26 mouse cellular contexts compared by ENCODE assay signal in the genomic region with DNA sequence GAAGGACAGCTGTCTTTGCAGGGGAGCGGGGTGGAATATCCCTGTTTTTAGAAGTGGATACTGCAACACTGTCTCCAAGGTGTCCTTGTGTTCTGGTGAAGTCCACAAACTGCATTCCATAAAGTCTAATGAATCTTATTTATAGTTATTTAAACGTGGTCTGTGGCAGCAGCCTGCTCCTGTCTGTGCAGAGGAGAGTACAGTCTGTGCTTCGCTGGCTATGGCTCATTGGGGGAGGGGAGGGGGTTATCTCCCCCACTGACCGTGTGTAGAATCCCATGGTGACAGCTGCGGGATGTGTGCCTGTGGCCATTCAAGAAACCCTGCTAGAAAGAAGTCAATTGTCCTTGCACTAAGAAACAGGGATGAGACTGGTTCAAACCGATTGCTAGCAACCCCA.
DNase-seq lines count a peak whose midpoint lies in the region; ATAC-seq and TF ChIP-seq lines count a peak whose summit lies in the region.
"Had no signal": no experiment of that assay in that cellular context is flagged by ENCODE, and none has a peak within 500 bp of the region (broad histone marks: within the 10 kb centered on the region; RNA-seq: fewer than 3 reads in every experiment).

No protein-coding gene starts in this region.

- no peak for TF ChIP-seq POLR2A in limb, embryonic 14.5 days (IDR thresholded peaks at IDR 0.05; ENCODE audit: borderline replicate concordance, extremely low read depth, insufficient read depth, insufficient read length)

- H3K4me3 ChIP-seq in heart, postnatal 0 days (ENCODE audit: low read depth, low read length): no peak overlapping the region
- no peak overlapping the region for H3K4me3 ChIP-seq in heart, embryonic 12.5 days
- no peak overlapping the region for H3K4me3 ChIP-seq in midbrain, embryonic 11.5 days (ENCODE audit: low read depth, low read length)
- no peak overlapping the region for H3K4me3 ChIP-seq in midbrain, embryonic 16.5 days (ENCODE audit: low read depth, low read length)
- no peak overlapping the region for H3K4me3 ChIP-seq in limb, embryonic 14.5 days (replicated peaks; ENCODE audit: low read length)
- H3K4me3 ChIP-seq: forebrain, embryonic 15.5 days; heart, embryonic 13.5 days; hindbrain, embryonic 15.5 days; liver, embryonic 15.5 days; midbrain, embryonic 12.5 days had no signal

- peak; percentile 74 for ATAC-seq in heart, postnatal 0 days (ENCODE audit: insufficient read depth, low read depth)
- ATAC-seq in heart, embryonic 12.5 days (ENCODE audit: insufficient number of reproducible peaks, low FRiP score): no peak
- ATAC-seq in midbrain, embryonic 11.5 days (ENCODE audit: low FRiP score): peak; percentile 62; the same call in 1 of the 2 replicates
- no peak for ATAC-seq in midbrain, embryonic 16.5 days
- peak; percentile 72 for ATAC-seq in limb, embryonic 14.5 days (ENCODE audit: low FRiP score, low read depth)
- ATAC-seq: CD4-positive, CD25-positive, alpha-beta regulatory T cell, adult 4 months; forebrain, embryonic 15.5 days had no signal

- H3K4me2 ChIP-seq in heart, postnatal 0 days (ENCODE audit: low read depth, low read length): no peak overlapping the region
- H3K4me2 ChIP-seq in heart, embryonic 12.5 days: no peak overlapping the region
- H3K4me2 ChIP-seq in midbrain, embryonic 11.5 days: no peak overlapping the region
- no peak overlapping the region for H3K4me2 ChIP-seq in midbrain, embryonic 16.5 days (ENCODE audit: low read length)
- H3K4me2 ChIP-seq in limb, embryonic 14.5 days (replicated peaks; ENCODE audit: low read depth, low read length, severe bottlenecking): no peak overlapping the region
- H3K4me2 ChIP-seq: forebrain, embryonic 15.5 days; heart, embryonic 13.5 days; hindbrain, embryonic 15.5 days; liver, embryonic 15.5 days; lung, embryonic 14.5 days; midbrain, embryonic 12.5 days had no signal

- no peak for TF ChIP-seq EP300 in heart, postnatal 0 days (IDR thresholded peaks at IDR 0.05; ENCODE audit: low read depth)

- no peaks in the 10 kb centered on the region for H3K9me3 ChIP-seq in heart, postnatal 0 days (replicated peaks; ENCODE audit: control insufficient read depth, low read length)
- H3K9me3 ChIP-seq in heart, embryonic 12.5 days (replicated peaks): peaks cover 5% of the 10 kb centered on the region; the same call in 1 of the 2 replicates
- H3K9me3 ChIP-seq in midbrain, embryonic 11.5 days (ENCODE audit: control insufficient read depth, low read length): no peaks in the 10 kb centered on the region
- no peaks in the 10 kb centered on the region for H3K9me3 ChIP-seq in midbrain, embryonic 16.5 days (replicated peaks; ENCODE audit: control insufficient read depth, low read length, poor library complexity, severe bottlenecking)
- no peaks in the 10 kb centered on the region for H3K9me3 ChIP-seq in limb, embryonic 14.5 days (ENCODE audit: control insufficient read depth, low read length)
- H3K9me3 ChIP-seq: forebrain, embryonic 15.5 days; heart, embryonic 13.5 days; hindbrain, embryonic 15.5 days; liver, embryonic 15.5 days had no signal

- WGBS in heart, postnatal 0 days: 40% methylated on average over 6 of the region's 6 CpGs
- 50% methylated on average over 6 of the region's 6 CpGs for WGBS in heart, embryonic 12.5 days
- WGBS in midbrain, embryonic 11.5 days: 52% methylated on average over 6 of the region's 6 CpGs
- WGBS in midbrain, embryonic 16.5 days: 38% methylated on average over 6 of the region's 6 CpGs
- 63% methylated on average over 6 of the region's 6 CpGs for WGBS in limb, embryonic 14.5 days

- no peak overlapping the region for H3K9ac ChIP-seq in heart, postnatal 0 days (replicated peaks; ENCODE audit: low read depth, low read length)
- no peak overlapping the region for H3K9ac ChIP-seq in heart, embryonic 12.5 days
- no peak overlapping the region for H3K9ac ChIP-seq in midbrain, embryonic 11.5 days (ENCODE audit: low read length)
- H3K9ac ChIP-seq in midbrain, embryonic 16.5 days (ENCODE audit: low read depth, low read length): no peak overlapping the region
- no peak overlapping the region for H3K9ac ChIP-seq in limb, embryonic 14.5 days (ENCODE audit: low read depth, low read length, severe bottlenecking)
- H3K9ac ChIP-seq: forebrain, embryonic 15.5 days; heart, embryonic 13.5 days; hindbrain, embryonic 15.5 days; liver, embryonic 15.5 days; lung, embryonic 14.5 days; midbrain, embryonic 12.5 days had no signal

- H3K36me3 ChIP-seq in heart, postnatal 0 days (replicated peaks; ENCODE audit: control insufficient read depth, insufficient read depth, low read length): no peaks in the 10 kb centered on the region
- peaks cover 11% of the 10 kb centered on the region for H3K36me3 ChIP-seq in heart, embryonic 12.5 days
- H3K36me3 ChIP-seq in midbrain, embryonic 11.5 days (ENCODE audit: control insufficient read depth, insufficient read depth, low read length): no peaks in the 10 kb centered on the region
- H3K36me3 ChIP-seq in midbrain, embryonic 16.5 days (ENCODE audit: control insufficient read depth, insufficient read depth, low read length): no peaks in the 10 kb centered on the region
- peaks cover 8% of the 10 kb centered on the region; the same call in 1 of the 2 replicates for H3K36me3 ChIP-seq in limb, embryonic 14.5 days (ENCODE audit: control insufficient read depth, insufficient read depth, low read length)

- no peaks in the 10 kb centered on the region for H3K27me3 ChIP-seq in heart, postnatal 0 days (ENCODE audit: control insufficient read depth, insufficient read depth, low read length)
- no peaks in the 10 kb centered on the region for H3K27me3 ChIP-seq in heart, embryonic 12.5 days (replicated peaks)
- H3K27me3 ChIP-seq in midbrain, embryonic 11.5 days (ENCODE audit: control insufficient read depth, insufficient read depth, low read length): no peaks in the 10 kb centered on the region
- no peaks in the 10 kb centered on the region for H3K27me3 ChIP-seq in midbrain, embryonic 16.5 days (ENCODE audit: control insufficient read depth, insufficient read depth, low read depth, low read length)
- no peaks in the 10 kb centered on the region for H3K27me3 ChIP-seq in limb, embryonic 14.5 days (ENCODE audit: control insufficient read depth, insufficient read depth, low read length)
- H3K27me3 ChIP-seq: forebrain, embryonic 15.5 days; heart, embryonic 13.5 days; hindbrain, embryonic 15.5 days; liver, embryonic 15.5 days; midbrain, embryonic 12.5 days had no signal

- H3K4me1 ChIP-seq in heart, postnatal 0 days (ENCODE audit: control insufficient read depth, insufficient read depth): peaks cover 17% of the 10 kb centered on the region; the same call in 1 of the 2 replicates
- peaks cover 14% of the 10 kb centered on the region for H3K4me1 ChIP-seq in heart, embryonic 12.5 days (replicated peaks)
- no peaks in the 10 kb centered on the region for H3K4me1 ChIP-seq in midbrain, embryonic 11.5 days (ENCODE audit: control insufficient read depth, insufficient read depth, low read length)
- H3K4me1 ChIP-seq in midbrain, embryonic 16.5 days (ENCODE audit: control insufficient read depth, insufficient read depth, low read length): peaks cover 3% of the 10 kb centered on the region; the same call in 1 of the 2 replicates
- no peaks in the 10 kb centered on the region for H3K4me1 ChIP-seq in limb, embryonic 14.5 days (ENCODE audit: control insufficient read depth, insufficient read depth, low read length)

- H3K27ac ChIP-seq in heart, postnatal 0 days (ENCODE audit: low read depth): peak overlapping the region; percentile 27; the same call in 1 of the 2 replicates
- H3K27ac ChIP-seq in heart, embryonic 12.5 days (ENCODE audit: poor library complexity, severe bottlenecking): no peak overlapping the region
- H3K27ac ChIP-seq in midbrain, embryonic 11.5 days (ENCODE audit: low read depth, low read length): no peak overlapping the region
- no peak overlapping the region for H3K27ac ChIP-seq in midbrain, embryonic 16.5 days (ENCODE audit: low read length)
- no peak overlapping the region for H3K27ac ChIP-seq in limb, embryonic 14.5 days (replicated peaks; ENCODE audit: low read depth, low read length)
- H3K27ac ChIP-seq: forebrain, embryonic 15.5 days; heart, embryonic 13.5 days; hindbrain, embryonic 15.5 days; kidney, postnatal 0 days; liver, embryonic 15.5 days; midbrain, embryonic 12.5 days had no signal

- TF ChIP-seq CTCF in heart, postnatal 0 days (IDR thresholded peaks at IDR 0.05; ENCODE audit: low read depth): no peak

- no peak for DNase-seq in heart, postnatal 0 days (ENCODE audit: low spot score)
- DNase-seq in midbrain, embryonic 11.5 days (ENCODE audit: low spot score, missing footprints): no peak
- DNase-seq in limb, embryonic 14.5 days (ENCODE audit: low spot score): no peak
- DNase-seq in retina, postnatal 1 day: peak; percentile 36
- DNase-seq in MN1 (ENCODE audit: low spot score): no peak
- DNase-seq: adrenal gland, adult 8-10 months; cerebellum, adult 8-10 months; cerebellum, postnatal 25 days; gastrocnemius, postnatal 25 days; heart, adult 11 months; heart, postnatal 36 days; layer of hippocampus, postnatal 36 days; left cerebral cortex, postnatal 4 days; lung, embryonic 14.5 days; right cerebral cortex, adult 18-20 months; spleen, adult 18-20 months; thymus, postnatal 14 days had no signal

Comparison
In these comparisons a context has a peak if more than half of its experiments do, and no peak if none do; other contexts are left out.
1. ATAC-seq: peak in heart, postnatal 0 days (single experiment), midbrain, embryonic 11.5 days (single experiment) and limb, embryonic 14.5 days (single experiment); none in heart, embryonic 12.5 days (single experiment) and midbrain, embryonic 16.5 days (single experiment).